Mouse (Mus musculus): ENCODE results near the gene Zfp719.

The Zfp719 gene

DNA sequence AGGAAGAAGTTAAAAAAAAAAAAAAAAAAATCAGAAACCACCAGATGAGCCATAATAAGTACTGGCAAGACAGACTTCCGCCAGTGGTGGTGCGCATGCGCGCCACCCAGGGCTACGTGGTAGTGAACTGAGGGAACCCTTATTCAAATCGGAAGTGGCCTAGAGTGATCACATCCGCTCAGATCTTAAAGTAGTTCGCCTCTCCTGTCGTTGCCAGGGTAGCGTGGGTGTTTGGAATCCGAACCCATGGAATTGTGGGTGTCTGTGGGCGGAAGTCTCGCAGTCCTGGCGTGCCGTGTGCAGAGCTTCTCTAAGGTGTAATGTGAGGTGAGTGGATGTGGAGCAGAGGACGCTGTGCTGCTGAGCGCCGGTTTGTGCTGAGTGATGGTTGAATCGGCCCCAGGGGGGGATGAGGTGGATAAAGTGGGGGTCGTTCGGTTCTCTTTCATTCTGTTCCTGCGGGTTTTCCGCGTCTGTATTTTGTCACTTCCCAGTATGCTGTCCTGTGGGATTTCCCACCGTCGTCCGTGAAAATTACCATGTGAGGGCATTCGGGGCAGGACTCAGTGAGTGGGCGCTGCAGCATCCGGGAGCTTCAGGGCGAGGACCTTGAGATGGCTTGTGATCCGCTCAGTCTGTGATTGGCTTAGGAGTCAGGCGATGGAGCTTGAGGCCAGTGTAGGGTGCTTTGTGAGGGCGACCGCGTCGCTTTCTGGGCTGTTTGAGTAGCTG is at the start of gene Zfp719:
Gene Zfp719 (plus strand): TSS at position 171 of the 732 bp plus-strand sequence.
- peak; percentile 92 for DNase-seq (ENCODE audit: low spot score)

DNA sequence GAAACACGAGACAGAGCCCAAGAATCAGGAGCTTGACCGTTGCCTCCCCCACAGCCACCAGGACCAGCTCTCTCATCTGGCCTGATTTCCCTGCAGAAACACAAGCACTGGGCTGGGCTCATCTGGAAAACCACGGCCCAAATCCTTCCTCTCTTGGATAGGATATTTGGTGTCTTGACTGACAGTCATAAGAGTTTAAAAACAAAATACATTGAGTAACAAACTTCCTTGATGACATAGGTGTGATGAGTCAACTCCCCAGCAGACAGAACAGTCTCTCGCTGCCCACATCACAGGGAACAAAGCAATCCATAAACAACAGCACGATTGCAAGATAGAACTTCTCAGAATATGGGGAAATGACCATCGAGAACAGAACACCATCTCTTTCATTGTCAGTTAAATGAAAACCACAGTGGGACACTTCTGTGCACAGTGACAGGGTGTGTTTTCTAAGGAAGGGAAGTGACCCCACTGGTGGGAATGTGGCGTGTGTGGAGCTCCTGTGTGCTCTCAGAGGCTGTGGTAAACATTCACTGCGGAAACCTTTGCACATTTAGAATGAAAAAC is 49.1 kb upstream of the Zfp719 start:
- DNase-seq (ENCODE audit: low spot score): no peak

DNA sequence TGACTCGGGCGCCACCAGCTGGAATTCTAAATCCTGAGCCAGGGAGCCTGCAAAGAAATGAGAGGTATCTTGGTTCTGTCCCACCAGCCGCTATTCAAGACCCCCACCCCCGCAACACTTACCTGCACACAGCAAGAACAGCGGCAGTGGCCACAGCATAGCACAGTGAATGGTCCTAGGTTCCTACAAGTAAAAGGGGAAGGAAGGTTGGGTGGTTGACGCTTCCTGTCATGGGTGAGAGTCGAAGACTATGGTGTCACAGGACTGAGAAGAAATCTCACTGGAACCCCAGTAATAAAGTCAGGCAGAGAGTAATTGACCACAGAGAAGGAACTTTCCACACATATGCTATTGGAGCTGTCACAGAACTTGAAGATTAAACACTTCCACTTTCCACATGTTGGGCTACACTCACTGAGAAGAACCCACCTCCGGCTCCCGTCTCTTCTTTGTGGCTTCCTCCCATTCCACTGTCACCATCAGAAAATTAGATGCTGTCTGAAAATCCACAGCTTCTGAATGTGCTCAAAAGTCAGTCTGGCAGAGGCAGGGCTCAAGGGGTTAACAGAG is 46.4 kb upstream of the Zfp719 start:
- no peak for DNase-seq (ENCODE audit: low spot score)

DNA sequence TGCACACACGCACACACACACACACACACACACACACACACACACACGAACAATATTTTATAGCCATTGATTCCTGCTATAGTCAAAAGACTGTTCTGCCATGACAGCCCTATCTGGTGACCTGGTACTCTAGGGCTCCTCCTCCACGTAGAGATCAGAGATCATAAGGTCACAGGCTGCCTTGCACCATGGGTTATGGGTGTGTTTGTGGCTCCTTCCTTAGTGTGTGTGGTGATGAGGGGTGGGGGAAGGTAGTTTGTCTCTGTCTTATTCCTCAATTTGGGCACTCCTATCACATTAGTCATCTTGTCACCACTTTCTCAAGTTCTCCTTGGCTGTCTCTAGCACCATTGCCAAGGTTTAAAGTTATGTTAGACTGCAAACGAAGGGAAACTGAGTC is 40.9 kb upstream of the Zfp719 start:
- DNase-seq (ENCODE audit: low spot score): no peak

DNA sequence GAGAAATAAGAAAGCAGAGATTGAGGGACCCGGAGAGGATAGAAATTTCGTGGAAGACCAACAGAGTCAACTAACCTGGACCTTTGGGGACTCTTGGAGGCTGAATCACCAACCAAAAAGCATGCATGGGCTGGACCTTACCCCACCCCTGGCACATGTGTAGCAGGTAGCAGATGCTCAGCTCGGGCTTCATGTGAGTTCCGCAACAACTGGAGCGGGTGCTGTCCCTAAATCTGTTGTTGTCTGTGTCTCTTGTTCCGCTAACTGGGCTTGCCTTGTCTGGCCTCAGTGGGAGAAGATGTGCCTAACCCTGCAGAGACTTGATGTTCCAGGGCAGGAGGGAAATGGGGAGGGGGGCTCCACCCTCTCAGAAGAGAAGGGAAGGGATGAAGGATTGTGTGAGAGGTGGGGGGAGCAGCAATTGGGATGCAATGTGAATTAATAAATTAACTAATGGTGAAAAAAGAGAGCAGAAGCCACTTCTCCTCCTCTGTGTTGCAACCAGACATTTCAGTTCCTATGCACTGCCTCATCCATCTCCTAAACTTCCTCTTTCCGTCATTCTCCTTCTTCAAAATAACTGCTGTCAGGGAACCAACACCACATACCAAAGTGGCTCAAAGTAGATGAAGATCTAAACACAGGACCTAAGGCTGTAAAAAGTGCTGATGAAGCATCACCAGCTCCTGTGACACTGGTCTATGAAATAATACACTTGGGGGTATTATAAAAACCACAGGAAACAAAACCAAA is 35.0 kb upstream of the Zfp719 start, which contains the start of gene Cd33:
Gene Cd33 (minus strand): TSS at position 204 of the 753 bp plus-strand sequence.
- no peak for DNase-seq (ENCODE audit: low spot score)

DNA sequence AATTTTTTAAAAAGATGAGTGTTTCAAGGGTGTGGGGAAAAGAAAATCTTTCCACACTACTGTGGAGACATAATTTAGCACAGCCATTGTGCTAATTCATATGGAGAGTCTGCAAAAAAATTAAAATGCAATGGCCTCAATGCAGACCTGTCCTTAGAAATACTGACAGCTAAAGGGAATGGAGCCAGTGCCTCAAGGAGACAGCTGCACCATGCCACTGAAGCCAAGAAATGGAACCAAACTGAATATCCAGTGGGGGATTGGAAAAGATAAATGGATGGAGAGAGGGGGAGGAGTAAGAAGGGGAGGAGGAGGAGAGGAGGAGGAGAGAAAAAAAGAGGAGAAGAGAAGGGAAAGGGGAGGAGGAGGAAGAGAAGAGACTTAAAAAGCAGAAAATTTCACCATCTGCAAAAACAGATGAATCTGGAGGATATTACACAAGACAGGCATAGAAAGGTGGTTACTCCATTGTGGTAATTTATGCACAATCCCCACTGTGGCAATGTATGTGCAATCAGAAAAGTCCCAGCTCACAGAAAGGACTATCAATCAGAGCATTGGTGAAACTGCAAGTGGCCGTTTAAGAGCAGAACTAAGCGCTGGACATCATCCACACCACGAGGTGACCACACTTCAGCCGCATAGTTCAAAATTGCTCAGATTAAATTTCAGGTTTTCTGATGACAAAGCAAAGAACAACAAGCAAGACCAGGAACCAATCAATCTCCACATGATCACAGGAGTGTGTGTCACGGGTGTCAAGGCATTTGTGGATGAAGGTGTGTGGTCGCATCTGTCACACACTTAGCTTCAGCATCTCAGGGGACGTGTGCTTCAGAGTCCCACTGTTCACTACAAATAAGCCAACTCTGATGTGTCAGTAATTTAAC is 33.5 kb upstream of the Zfp719 start:
- DNase-seq (ENCODE audit: low spot score): no peak

DNA sequence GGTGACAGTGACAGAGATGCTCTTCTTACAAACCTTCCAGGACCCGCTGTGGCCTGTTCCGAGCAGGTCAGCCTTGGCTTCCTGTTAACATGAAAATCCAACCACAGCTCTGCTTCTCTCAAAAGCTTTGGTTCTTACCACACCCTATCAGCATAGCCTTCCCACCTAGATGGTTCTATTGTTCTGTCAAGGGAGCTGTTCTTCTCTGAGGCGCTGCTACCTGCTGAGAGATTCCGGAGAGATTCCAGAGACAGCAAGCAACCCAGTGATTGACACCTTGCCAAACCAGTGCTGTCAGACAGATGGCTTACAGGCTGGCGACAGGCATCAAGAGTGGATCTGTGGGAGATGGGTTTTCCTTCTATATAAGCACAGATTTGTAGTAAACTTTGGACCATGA is 31.7 kb upstream of the Zfp719 start:
- DNase-seq (ENCODE audit: low spot score): no peak

DNA sequence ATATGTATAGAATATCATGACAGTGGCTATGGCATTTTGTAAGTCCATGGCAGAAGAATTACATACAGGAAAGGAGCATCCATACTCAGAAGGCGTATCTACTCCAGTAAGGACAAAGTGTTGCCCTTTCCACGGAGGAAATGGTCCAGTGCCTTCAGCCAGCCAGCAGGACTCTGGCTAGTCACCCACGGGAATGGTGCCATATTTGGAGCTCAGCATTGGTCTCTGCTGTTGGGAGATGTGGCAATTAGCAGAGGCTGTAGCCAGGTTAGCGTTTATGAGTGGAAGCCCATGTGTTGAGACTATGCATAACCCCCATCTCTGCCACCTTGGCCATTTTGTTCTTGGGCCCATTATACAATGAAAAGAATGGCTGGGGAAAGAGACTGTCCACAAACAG is 31.2 kb upstream of the Zfp719 start:
- no peak for DNase-seq (ENCODE audit: low spot score)

DNA sequence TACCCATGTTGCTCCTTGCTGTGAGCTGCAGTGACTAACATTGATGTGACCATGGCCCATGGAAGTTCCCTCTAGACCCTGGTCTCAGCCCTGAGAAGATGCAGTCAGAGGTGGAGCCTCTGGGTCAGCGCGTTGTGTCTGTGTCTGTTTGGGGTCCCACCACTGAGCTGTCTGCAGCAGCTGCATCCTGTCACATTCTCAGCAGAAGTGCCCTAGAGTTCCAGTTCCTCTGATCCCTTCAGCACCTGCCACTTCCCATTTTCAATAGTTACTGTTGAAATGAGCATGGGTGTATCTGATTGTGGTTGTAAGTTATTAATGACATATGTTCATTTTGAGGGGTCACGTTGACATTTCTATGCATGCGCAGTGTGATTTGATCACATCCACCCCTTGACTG is 26.3 kb upstream of the Zfp719 start:
- DNase-seq (ENCODE audit: low spot score): no peak

DNA sequence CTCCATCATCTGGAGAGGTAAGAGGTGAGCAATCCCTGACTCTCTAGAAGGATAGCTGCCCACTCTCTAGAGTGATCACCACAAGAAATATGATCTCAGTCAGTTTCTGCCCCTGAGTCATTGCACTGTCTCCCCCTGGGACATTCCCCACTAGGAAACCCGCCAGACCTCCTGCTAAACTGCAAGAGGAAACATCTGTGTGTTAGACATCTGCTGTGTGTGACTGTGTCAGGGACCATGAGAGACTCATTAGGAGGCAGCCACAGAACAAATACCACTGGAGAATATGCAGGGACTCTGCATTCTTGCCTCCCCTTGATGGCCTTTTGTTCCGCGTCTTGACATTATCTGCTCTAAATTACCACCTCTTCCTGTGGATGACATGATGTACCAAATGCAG is 24.9 kb upstream of the Zfp719 start:
- DNase-seq (ENCODE audit: low spot score): no peak

DNA sequence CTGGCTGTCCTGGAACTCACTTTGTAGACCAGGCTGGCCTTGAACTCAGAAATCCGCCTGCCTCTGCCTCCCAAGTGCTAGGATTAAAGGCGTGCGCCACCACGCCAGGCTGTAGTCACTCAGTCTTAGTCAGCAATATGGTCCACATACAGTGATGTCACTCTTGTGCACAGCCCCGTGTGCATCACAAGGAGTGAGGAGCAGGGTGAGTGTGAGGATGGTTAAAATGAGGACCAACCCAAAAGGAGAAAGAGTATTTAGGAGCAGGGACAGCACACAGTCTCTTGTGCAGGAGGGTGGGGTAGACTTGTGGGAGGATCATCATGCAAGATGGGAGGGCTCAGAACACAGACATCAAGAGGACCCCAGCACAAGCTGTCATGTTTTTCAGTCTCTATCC is 24.1 kb upstream of the Zfp719 start:
- DNase-seq (ENCODE audit: low spot score): no peak

DNA sequence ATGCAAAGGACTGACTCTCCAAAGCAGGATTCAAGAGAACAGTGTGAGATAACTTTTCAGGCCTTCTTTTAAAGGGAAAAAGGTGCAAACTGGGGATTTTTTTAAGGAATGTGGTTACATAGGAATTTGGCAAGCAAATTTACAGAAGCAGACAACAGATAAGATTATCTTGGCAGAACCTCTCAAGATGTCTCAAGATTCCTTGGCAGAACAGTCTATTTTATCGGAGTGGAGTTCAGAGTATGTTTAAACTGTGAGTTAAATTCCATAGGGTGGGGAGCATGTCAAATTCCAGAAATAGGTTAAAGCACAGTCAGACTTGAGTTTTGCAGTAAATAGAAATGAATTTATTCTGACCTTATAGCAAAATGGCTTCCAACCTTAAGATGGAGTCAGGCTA is 22.5 kb upstream of the Zfp719 start:
- DNase-seq (ENCODE audit: low spot score): no peak

DNA sequence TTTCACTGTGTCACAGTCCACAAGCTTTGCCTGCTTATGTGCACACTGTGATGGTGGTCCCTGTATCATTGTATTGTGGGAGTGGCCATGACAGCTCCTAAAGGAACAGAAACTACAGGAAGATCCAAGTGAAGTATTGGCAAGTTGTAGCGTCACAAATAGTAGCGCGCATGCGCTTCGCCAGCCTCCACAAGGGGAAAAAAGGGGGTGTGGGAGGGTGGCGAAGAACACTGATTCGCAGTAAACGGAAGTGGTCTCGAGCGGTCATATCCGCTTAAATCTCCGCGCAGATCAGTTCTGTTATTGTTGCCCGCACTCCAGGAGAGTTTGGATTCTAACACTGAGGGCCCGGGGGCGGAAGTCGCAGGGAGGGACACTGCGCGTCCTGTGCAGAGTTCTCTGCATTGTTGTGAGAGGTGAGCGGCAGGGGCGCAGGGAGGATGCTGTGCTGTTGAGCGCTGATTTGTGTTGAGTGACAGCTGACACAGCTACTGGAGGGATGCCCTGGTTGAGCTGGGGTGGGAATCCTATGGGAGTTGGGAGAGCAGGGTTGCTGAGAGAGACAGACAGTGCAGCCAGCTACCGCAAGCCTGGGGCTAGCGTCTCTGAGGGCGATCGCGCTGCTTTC is 17.3 kb upstream of the Zfp719 start, which contains the start of gene Zfp658:
Gene Zfp658 (plus strand): TSS at position 251 of the 628 bp plus-strand sequence.
- peak; percentile 78 for DNase-seq (ENCODE audit: low spot score)

DNA sequence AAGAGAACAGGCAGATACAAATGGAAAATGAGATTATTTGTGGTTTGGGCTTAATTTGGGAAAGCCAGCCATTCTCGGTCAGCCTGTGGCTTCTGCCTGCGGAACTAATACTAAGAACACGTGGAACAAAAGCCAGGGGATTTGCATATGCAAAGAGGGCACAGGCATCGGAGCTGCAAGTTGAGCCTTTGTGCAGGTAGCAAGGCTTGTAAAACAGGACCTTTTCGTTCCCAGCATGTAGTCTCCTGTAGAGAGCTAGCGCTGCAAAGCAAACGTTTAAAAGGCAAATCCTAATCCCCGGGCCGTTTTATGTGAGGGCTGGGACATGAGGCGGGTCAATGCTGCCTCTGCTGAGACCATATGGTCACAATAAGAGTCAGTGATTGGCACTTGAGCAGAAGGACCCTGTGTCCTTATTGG is 16.7 kb upstream of the Zfp719 start:
- no peak for DNase-seq (ENCODE audit: low spot score)

DNA sequence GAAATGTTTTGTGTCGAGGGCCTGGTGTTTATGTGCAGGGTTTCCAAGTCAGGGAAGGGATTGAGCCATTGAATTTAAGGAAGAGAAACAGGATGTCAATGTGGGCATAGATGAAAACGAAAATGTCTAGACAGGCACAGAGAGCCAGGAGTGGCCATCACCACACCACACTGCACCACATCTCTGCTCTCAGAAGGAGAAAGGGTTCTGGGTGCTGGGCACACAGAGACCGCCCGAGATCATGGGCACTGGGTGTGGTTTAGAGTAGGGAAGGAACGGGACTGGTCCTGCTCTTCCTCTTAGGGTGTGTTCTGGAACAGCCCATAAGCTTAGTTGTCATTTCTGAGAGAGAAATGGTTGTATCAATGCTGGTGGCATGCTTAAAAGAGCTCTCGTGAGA is 16.1 kb upstream of the Zfp719 start:
- no peak for DNase-seq (ENCODE audit: low spot score)

DNA sequence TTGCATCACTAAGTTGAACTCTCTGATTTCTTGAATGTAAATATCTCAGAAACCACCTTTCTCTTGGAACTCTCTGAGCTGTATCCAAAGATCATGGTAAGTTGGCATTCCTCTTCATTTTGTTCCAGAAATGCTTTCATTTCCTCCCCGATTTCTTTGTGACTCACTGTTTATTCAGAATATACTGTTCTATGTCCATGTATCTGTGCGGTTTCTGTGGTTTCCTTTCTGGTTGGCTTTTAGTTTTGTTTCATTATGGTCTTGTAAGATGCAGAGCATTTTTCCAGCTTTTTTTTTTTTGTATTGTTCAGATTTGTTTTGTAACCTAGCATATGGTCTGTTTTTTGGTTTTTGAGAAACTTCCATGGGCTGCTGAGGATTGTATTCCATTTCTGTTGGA is 8.2 kb upstream of the Zfp719 start:
- DNase-seq (ENCODE audit: low spot score): no peak

DNA sequence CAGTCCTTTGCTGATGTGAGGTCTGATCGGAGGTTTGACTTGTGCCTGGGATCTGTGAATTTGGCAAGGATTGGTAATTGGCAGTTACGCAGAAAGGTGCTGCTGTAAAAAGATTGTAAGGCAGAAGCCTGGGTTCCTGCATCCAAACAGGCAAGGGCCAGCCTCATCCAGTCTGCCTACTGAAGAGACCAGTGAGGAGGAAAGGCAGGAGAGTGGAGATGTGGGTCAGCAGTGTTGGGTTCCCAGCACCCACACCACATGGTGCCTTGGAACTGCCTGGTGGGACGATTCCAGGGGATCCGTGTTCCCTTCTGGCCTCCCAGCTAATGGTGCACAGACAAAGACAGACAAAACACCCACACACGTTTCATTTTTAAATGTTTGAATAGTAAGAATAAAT is 1.1 kb downstream of the Zfp719 start:
- no peak for DNase-seq (ENCODE audit: low spot score)

DNA sequence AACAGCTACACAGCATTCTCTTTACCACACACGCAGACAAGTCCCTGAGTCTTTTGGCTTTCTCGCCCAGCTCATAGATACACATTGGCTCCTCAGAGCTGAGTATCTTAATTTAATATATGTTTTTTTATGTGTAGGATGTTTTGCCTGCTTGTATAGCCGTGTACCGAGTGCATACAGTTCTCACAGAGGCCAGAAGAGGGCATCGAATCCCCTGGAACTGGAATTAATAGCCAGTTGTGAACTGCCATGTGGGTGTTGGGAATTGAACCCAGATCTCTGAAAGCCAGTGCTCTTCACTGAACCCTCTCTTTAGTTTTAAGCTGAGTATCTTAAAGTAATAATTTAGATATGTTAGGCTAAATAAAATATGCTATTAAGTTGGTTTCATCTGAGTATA is 5.4 kb downstream of the Zfp719 start:
- no peak for DNase-seq (ENCODE audit: low spot score)

DNA sequence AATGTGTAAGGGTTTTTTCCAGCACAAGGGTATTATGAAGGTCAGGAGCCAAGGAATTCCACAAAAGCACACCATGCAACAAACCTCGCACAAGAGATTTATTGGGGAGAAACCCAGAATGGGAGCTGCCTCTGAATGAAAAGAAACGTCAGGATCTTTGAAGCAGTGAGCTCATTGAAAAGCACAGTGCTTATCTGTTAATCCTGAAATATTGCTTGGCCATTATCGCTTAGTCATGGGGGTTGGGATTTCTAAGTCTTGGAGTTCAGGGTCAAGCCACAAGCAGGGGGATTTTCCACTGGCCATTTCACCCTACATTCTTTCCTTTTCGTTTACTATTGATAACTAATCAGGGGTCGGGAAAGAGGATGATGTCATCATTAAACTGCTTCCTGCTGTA is 22.5 kb downstream of the Zfp719 start:
- DNase-seq (ENCODE audit: low spot score): no peak

DNA sequence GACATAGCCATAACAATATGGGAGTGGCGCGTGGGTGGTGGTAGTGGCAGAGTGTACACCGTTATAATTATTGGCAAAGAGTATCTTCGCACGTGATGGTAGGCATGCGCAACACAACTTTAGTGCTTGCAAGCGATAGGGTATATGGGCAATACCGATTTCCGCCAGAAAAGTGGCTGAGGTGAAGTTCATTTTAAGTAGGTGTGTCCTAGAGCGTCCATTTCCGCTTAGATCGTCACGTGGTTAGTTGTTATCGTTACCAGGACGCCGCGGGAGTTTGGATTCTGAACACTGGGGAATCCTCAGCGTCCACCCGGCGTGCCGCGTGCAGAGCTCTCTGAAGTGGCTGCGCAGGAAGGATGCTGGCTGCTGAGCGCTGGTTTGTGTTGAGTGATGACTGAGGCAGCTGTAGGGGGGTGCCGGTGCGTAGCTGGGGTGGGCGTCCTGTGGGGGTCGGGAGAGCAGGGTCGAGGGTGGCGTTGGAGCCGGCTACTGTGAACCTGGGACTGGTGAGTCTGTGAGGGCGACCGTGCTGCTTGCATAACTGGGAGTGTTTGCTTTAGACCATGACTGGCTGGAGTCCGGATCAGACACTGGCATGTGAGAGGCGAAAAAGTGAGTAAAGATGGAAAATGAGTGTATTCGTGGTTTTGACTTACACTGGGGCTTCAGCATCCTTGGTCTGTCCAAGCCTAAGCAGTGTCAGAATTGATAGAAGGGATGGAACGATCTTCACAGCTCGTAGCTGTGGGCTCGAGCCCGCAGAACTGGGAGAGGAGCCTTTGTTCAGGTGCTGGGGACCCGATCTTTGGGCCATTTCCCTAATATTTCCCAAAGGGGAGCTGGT is 27.7 kb downstream of the Zfp719 start, which contains the start of gene Zfp819:
Gene Zfp819 (plus strand): TSS at position 274 of the 847 bp plus-strand sequence.
- DNase-seq (ENCODE audit: low spot score): peak; percentile 36
